Mouse (Mus musculus) neural tube, embryonic 12.5 days (tissue): ENCODE results near the gene Phactr4. TPM values are rescaled to one million over a fixed set of nuclear protein-coding genes. Genes with fewer than 3 reads are reported as not detected.

ENCODE experiments used
- ATAC-seq: fragments of 200-750 bp; cut with Nextera tagmentation; 2 replicates; pipeline ENCODE4 v1.8.0; 2017; ENCODE audit warnings: low read depth, mild to moderate bottlenecking, moderate TSS enrichment, moderate library complexity; ENCODE audit not compliant: low FRiP score
- H3K27ac ChIP-seq: fragments of 300-500 bp; sonication (generic); 2 replicates; pipeline ENCODE4 v1.5.1; 2016
- H3K27me3 ChIP-seq: fragments of 300-500 bp; sonication (generic); replicated peaks from 2 replicates; pipeline ENCODE4 v1.6.1; 2016; ENCODE audit warnings: mild to moderate bottlenecking
- H3K36me3 ChIP-seq: fragments of 300-500 bp; sonication (generic); 2 replicates; pipeline ENCODE4 v1.6.1; 2016; ENCODE audit warnings: mild to moderate bottlenecking
- H3K4me1 ChIP-seq: fragments of 300-500 bp; sonication (generic); 2 replicates; pipeline ENCODE4 v1.6.1; 2016
- H3K4me2 ChIP-seq: fragments of 300-500 bp; sonication (generic); replicated peaks from 2 replicates; pipeline ENCODE4 v1.6.1; 2016; ENCODE audit warnings: mild to moderate bottlenecking
- H3K4me3 ChIP-seq: fragments of 300-500 bp; sonication (generic); 2 replicates; pipeline ENCODE4 v1.5.1; 2016
- H3K9ac ChIP-seq: fragments of 300-500 bp; sonication (generic); 2 replicates; pipeline ENCODE4 v1.6.1; 2016; ENCODE audit warnings: mild to moderate bottlenecking
- H3K9me3 ChIP-seq: fragments of 300-500 bp; sonication (generic); 2 replicates; pipeline ENCODE4 v1.6.1; 2016; ENCODE audit warnings: mild to moderate bottlenecking
- WGBS: fragments of 180-500 bp; shearing (Covaris S2); methylation state at CpG from one replicate; pipeline ENCODE4 v1.1.7; 2016; 5-methylcytosine and 5-hydroxymethylcytosine counted together
- polyA plus RNA-seq: library from polyadenylated mRNA; unstranded; fragments of >200 nt; fragmentation: Nextera tagmentation; extraction: Ambion mirVana; gene quantifications from 2 replicates; pipeline ENCODE4 v1.2.1, GENCODE M21; 2016

The Phactr4 gene
- polyA plus RNA-seq, 1 experiment from 2014 or later = 18.3 TPM

GRCm38 (mm10) chr4:132386846-132387245 lies 35.4 kb downstream of the Phactr4 start:
- Histone ChIP-seq H3K27me3 (no peaks in the 10 kb centered on the region), H3K4me1 (0 out of 2 replicates have a peak, but pooled peaks cover 5% of the 10 kb centered on the region), H3K9ac (no peak overlapping the region), H3K27ac (no peak overlapping the region), H3K4me2 (no peak overlapping the region), H3K9me3 (no peaks in the 10 kb centered on the region), H3K4me3 (no peak overlapping the region), H3K36me3 (peaks cover 22% of the 10 kb centered on the region)
- WGBS = 83% methylated on average over 7 of the region's 7 CpGs
- no peak for ATAC-seq

GRCm38 (mm10) chr4:132385771-132386410 lies 36.4 kb downstream of the Phactr4 start:
- 76% methylated on average over 8 of the region's 8 CpGs for WGBS
- Histone ChIP-seq H3K9me3 (no peaks in the 10 kb centered on the region), H3K4me3 (no peak overlapping the region), H3K27ac (no peak overlapping the region), H3K36me3 (peaks cover 22% of the 10 kb centered on the region), H3K4me1 (0 out of 2 replicates have a peak, but pooled peaks cover 5% of the 10 kb centered on the region), H3K27me3 (no peaks in the 10 kb centered on the region), H3K9ac (no peak overlapping the region), H3K4me2 (no peak overlapping the region)
- no peak for ATAC-seq

- WGBS = 96% methylated on average over 3 of the region's 3 CpGs
- no peaks in the 10 kb centered on the region for H3K9me3 ChIP-seq
- H3K36me3 ChIP-seq = peaks cover 22% of the 10 kb centered on the region
- H3K9ac ChIP-seq = no peak overlapping the region
- ATAC-seq = no peak
- H3K4me1 ChIP-seq = 0 out of 2 replicates have a peak, but pooled peaks cover 5% of the 10 kb centered on the region
- H3K4me3 ChIP-seq = no peak overlapping the region
- no peak overlapping the region for H3K4me2 ChIP-seq
- H3K27me3 ChIP-seq = no peaks in the 10 kb centered on the region
- H3K27ac ChIP-seq = no peak overlapping the region
Measured at GRCm38 (mm10) chr4:132383455-132383854, 38.8 kb downstream of the Phactr4 start.

GRCm38 (mm10) chr4:132382296-132382695 lies 40.0 kb downstream of the Phactr4 start:
- Histone ChIP-seq H3K9ac (no peak overlapping the region), H3K27ac (no peak overlapping the region), H3K9me3 (no peaks in the 10 kb centered on the region), H3K27me3 (no peaks in the 10 kb centered on the region), H3K4me1 (0 out of 2 replicates have a peak, but pooled peaks cover 5% of the 10 kb centered on the region), H3K36me3 (peaks cover 27% of the 10 kb centered on the region), H3K4me3 (no peak overlapping the region), H3K4me2 (no peak overlapping the region)
- ATAC-seq = no peak
- 98% methylated on average over 4 of the region's 4 CpGs for WGBS

GRCm38 (mm10) chr4:132380965-132381616 lies 41.2 kb downstream of the Phactr4 start:
- Histone ChIP-seq H3K9ac (no peak overlapping the region), H3K4me3 (no peak overlapping the region), H3K4me2 (no peak overlapping the region), H3K9me3 (no peaks in the 10 kb centered on the region), H3K36me3 (peaks cover 29% of the 10 kb centered on the region), H3K4me1 (0 out of 2 replicates have a peak, but pooled peaks cover 3% of the 10 kb centered on the region), H3K27ac (no peak overlapping the region), H3K27me3 (no peaks in the 10 kb centered on the region)
- WGBS = 99% methylated on average over 2 of the region's 2 CpGs
- ATAC-seq = no peak

GRCm38 (mm10) chr4:132373820-132374219 lies 48.5 kb downstream of the Phactr4 start:
- WGBS = 97% methylated on average over 1 of the region's 1 CpGs
- H3K9ac ChIP-seq = no peak overlapping the region
- H3K36me3 ChIP-seq = peaks cover 57% of the 10 kb centered on the region
- H3K27ac ChIP-seq = no peak overlapping the region
- no peaks in the 10 kb centered on the region for H3K9me3 ChIP-seq
- no peaks in the 10 kb centered on the region for H3K27me3 ChIP-seq
- no peak overlapping the region for H3K4me3 ChIP-seq
- ATAC-seq = no peak
- no peaks in the 10 kb centered on the region for H3K4me1 ChIP-seq
- H3K4me2 ChIP-seq = no peak overlapping the region

- WGBS = 84% methylated on average over 8 of the region's 8 CpGs
- Histone ChIP-seq H3K27me3 (no peaks in the 10 kb centered on the region), H3K36me3 (peaks cover 68% of the 10 kb centered on the region), H3K4me2 (no peak overlapping the region), H3K9me3 (no peaks in the 10 kb centered on the region), H3K4me1 (no peaks in the 10 kb centered on the region), H3K9ac (no peak overlapping the region), H3K4me3 (no peak overlapping the region), H3K27ac (no peak overlapping the region)
- ATAC-seq = no peak
Measured at GRCm38 (mm10) chr4:132369953-132370750, 52.1 kb downstream of the Phactr4 start.

- H3K27me3 ChIP-seq = no peaks in the 10 kb centered on the region
- H3K9ac ChIP-seq = no peak overlapping the region
- H3K4me2 ChIP-seq = no peak overlapping the region
- H3K4me3 ChIP-seq = no peak overlapping the region
- H3K27ac ChIP-seq = no peak overlapping the region
- no peaks in the 10 kb centered on the region for H3K9me3 ChIP-seq
- peaks cover 79% of the 10 kb centered on the region for H3K36me3 ChIP-seq
- no peak for ATAC-seq
- 94% methylated on average over 18 of the region's 18 CpGs for WGBS
- no peaks in the 10 kb centered on the region for H3K4me1 ChIP-seq
Measured at GRCm38 (mm10) chr4:132367480-132368201, 54.6 kb downstream of the Phactr4 start.

- no peak overlapping the region for H3K4me2 ChIP-seq
- no peak overlapping the region for H3K27ac ChIP-seq
- H3K9ac ChIP-seq = no peak overlapping the region
- no peaks in the 10 kb centered on the region for H3K9me3 ChIP-seq
- 79% methylated on average over 13 of the region's 13 CpGs for WGBS
- no peaks in the 10 kb centered on the region for H3K4me1 ChIP-seq
- peaks cover 81% of the 10 kb centered on the region for H3K36me3 ChIP-seq
- H3K27me3 ChIP-seq = no peaks in the 10 kb centered on the region
- no peak for ATAC-seq
- H3K4me3 ChIP-seq = no peak overlapping the region
Measured at GRCm38 (mm10) chr4:132365450-132366060, 56.7 kb downstream of the Phactr4 start.

GRCm38 (mm10) chr4:132363487-132363886 lies 58.8 kb downstream of the Phactr4 start:
- Histone ChIP-seq H3K4me2 (no peak overlapping the region), H3K27ac (no peak overlapping the region), H3K9me3 (no peaks in the 10 kb centered on the region), H3K4me3 (no peak overlapping the region), H3K36me3 (peaks cover 78% of the 10 kb centered on the region), H3K27me3 (no peaks in the 10 kb centered on the region), H3K9ac (no peak overlapping the region), H3K4me1 (no peaks in the 10 kb centered on the region)
- WGBS = 96% methylated on average over 11 of the region's 11 CpGs
- ATAC-seq = no peak

GRCm38 (mm10) chr4:132359510-132359909 lies 62.8 kb downstream of the Phactr4 start:
- no peaks in the 10 kb centered on the region for H3K27me3 ChIP-seq
- WGBS = 94% methylated on average over 4 of the region's 4 CpGs
- H3K9me3 ChIP-seq = no peaks in the 10 kb centered on the region
- no peak overlapping the region for H3K4me3 ChIP-seq
- ATAC-seq = no peak
- H3K4me2 ChIP-seq = no peak overlapping the region
- H3K27ac ChIP-seq = no peak overlapping the region
- no peak overlapping the region for H3K9ac ChIP-seq
- H3K36me3 ChIP-seq = peaks cover 67% of the 10 kb centered on the region
- H3K4me1 ChIP-seq = no peaks in the 10 kb centered on the region
